Mouse (Mus musculus) lung, postnatal 0 days (tissue): ENCODE data around the gene Ppox. TPM values are rescaled to one million over a fixed set of nuclear protein-coding genes. Genes with fewer than 3 reads are reported as not detected.
"Not testable (repeated sequence)": the region's sequence is repeated elsewhere in the genome, so short reads cannot be mapped to it uniquely, and the experiment has no call there.

ENCODE experiments used
- ATAC-seq: fragments of 200-750 bp; cut with Nextera tagmentation; 2 replicates; pipeline ENCODE4 v1.8.0; 2017; ENCODE audit warnings: moderate library complexity
- DNase-seq: peaks from one replicate; pipeline ENCODE4 v3.0.0-alpha.2; 2016; ENCODE audit warnings: low spot score
- H3K27ac ChIP-seq: fragments of 300-500 bp; sonication (generic); 2 replicates; pipeline ENCODE4 v1.5.1; 2014; ENCODE audit warnings: antibody characterized with exemption, mild to moderate bottlenecking, low read length, mixed read lengths
- H3K27me3 ChIP-seq: fragments of 300-500 bp; sonication (generic); replicated peaks from 2 replicates; pipeline ENCODE4 v1.6.1; 2014; ENCODE audit warnings: low read length, mixed read lengths; ENCODE audit not compliant: insufficient read depth
- H3K36me3 ChIP-seq: fragments of 300-500 bp; sonication (generic); 2 replicates; pipeline ENCODE4 v1.6.1; 2014; ENCODE audit warnings: low read length, mixed read lengths; ENCODE audit not compliant: insufficient read depth
- H3K4me1 ChIP-seq: fragments of 300-500 bp; sonication (generic); 2 replicates; pipeline ENCODE4 v1.6.1; 2014; ENCODE audit warnings: antibody characterized with exemption, low read depth, low read length, mixed read lengths; ENCODE audit not compliant: insufficient read depth
- H3K4me2 ChIP-seq: fragments of 300-500 bp; sonication (generic); replicated peaks from 2 replicates; pipeline ENCODE4 v1.6.1; 2014; ENCODE audit warnings: low read depth, mild to moderate bottlenecking, low read length, moderate library complexity, mixed read lengths
- H3K4me3 ChIP-seq: fragments of 300-500 bp; sonication (generic); 2 replicates; pipeline ENCODE4 v1.5.1; 2014; ENCODE audit warnings: low read depth, low read length
- H3K9ac ChIP-seq: fragments of 300-500 bp; sonication (generic); replicated peaks from 2 replicates; pipeline ENCODE4 v1.6.1; 2014; ENCODE audit warnings: low read depth, mild to moderate bottlenecking
- H3K9me3 ChIP-seq: fragments of 300-500 bp; sonication (generic); 2 replicates; pipeline ENCODE4 v1.6.1; 2016; ENCODE audit warnings: low read length, mixed read lengths
- CTCF ChIP-seq: IDR thresholded peaks from 2 replicates; pipeline ENCODE4 v1.5.1; 2016; ENCODE audit warnings: antibody characterized with exemption, mild to moderate bottlenecking
- EP300 ChIP-seq: IDR thresholded peaks from 2 replicates; pipeline ENCODE4 v1.6.1; 2016; ENCODE audit warnings: antibody characterized with exemption, mild to moderate bottlenecking, control low read depth
- WGBS: fragments of 180-500 bp; shearing (Covaris S2); extraction: QIAGEN DNeasy Blood & Tissue Kit; methylation state at CpG from one replicate; pipeline ENCODE4 v1.1.7; 2014; 5-methylcytosine and 5-hydroxymethylcytosine counted together
- polyA plus RNA-seq: library from polyadenylated mRNA; unstranded; fragments of >200 nt; fragmentation: Nextera tagmentation; extraction: Ambion mirVana; gene quantifications from 2 replicates; pipeline ENCODE4 v1.2.1, GENCODE M21; 2015

Ppox gene
- polyA plus RNA-seq, 1 experiment from 2014 or later = 28.4 TPM

GRCm38 (mm10) chr1:171325571-171325970 lies 44.6 kb upstream of the Ppox start:
- Histone ChIP-seq H3K36me3 (no peaks in the 10 kb centered on the region), H3K9ac (no peak overlapping the region), H3K27ac (no peak overlapping the region), H3K9me3 (no peaks in the 10 kb centered on the region), H3K4me1 (peaks cover 7% of the 10 kb centered on the region; the same call in 1 of the 2 replicates), H3K27me3 (no peaks in the 10 kb centered on the region), H3K4me2 (no peak overlapping the region), H3K4me3 (no peak overlapping the region)
- TF ChIP-seq EP300 (no peak), CTCF (no peak)
- no peak for ATAC-seq
- WGBS = 81% methylated on average over 2 of the region's 2 CpGs
- no peak for DNase-seq

DNA sequence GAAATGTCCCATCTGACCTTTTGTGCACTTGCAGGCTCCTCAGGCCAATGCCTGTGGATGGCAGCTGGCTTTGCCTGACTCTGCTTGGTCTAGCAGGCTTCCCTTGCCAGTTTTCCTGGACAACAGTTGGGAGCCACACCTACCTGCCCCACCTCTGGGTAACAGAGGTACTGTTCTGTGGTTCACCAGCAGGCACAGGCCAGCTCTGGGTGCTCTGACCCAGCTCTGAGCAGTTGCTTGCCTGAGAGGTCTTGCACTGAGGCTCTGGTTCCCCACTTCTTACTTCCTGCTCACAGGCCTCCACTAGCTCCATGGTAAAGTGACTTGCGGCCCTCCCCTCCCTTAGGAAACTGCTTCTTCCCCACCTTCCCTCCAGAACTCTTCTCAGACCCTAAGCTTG lies 41.0 kb upstream of the Ppox start:
- ATAC-seq (peak; percentile 50), DNase-seq (peak; percentile 4)
- Histone ChIP-seq H3K27ac (no peak overlapping the region), H3K9me3 (no peaks in the 10 kb centered on the region), H3K27me3 (no peaks in the 10 kb centered on the region), H3K36me3 (no peaks in the 10 kb centered on the region), H3K4me1 (no peaks in the 10 kb centered on the region), H3K4me2 (no peak overlapping the region), H3K9ac (no peak overlapping the region), H3K4me3 (no peak overlapping the region)
- 56% methylated on average over 1 of the region's 1 CpGs for WGBS
- no peak for TF ChIP-seq CTCF
- TF ChIP-seq EP300 = no peak

DNA sequence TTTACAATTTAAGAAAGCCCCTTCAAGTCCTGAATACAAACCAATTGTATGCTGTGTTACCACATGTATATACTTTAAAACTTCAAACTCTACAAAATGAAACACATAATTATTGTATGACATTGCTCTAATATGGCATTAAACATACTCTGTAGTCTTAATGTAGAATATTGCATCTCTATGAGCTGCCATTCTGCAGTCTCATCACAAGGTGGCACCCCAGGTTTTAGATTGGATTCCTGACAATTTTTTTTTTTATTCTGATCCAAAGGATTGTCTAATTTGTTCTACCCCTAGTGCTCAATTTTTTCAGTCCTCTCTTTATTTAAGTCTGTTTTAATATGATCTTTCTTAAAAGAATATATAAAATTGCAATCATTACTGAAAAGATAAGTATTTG lies 40.4 kb upstream of the Ppox start:
- Histone ChIP-seq H3K4me3 (no peak overlapping the region), H3K4me2 (no peak overlapping the region), H3K27ac (no peak overlapping the region), H3K27me3 (no peaks in the 10 kb centered on the region), H3K9ac (no peak overlapping the region), H3K36me3 (no peaks in the 10 kb centered on the region), H3K9me3 (no peaks in the 10 kb centered on the region), H3K4me1 (no peaks in the 10 kb centered on the region)
- TF ChIP-seq CTCF = peak; percentile 78
- TF ChIP-seq EP300 = peak; percentile 10; the same call in 1 of the 2 replicates
- ATAC-seq = no peak
- peak; percentile 80 for DNase-seq

GRCm38 (mm10) chr1:171320151-171320550 lies 39.2 kb upstream of the Ppox start:
- no peak for TF ChIP-seq EP300
- no peak for TF ChIP-seq CTCF
- H3K4me1 ChIP-seq = no peaks in the 10 kb centered on the region
- ATAC-seq = no peak
- no peak for DNase-seq
- H3K4me3 ChIP-seq = no peak overlapping the region
- 24% methylated on average over 5 of the region's 5 CpGs for WGBS
- H3K36me3 ChIP-seq = no peaks in the 10 kb centered on the region
- no peaks in the 10 kb centered on the region for H3K27me3 ChIP-seq
- H3K9ac ChIP-seq = no peak overlapping the region
- H3K4me2 ChIP-seq = no peak overlapping the region; the same call in 1 of the 2 replicates
- H3K27ac ChIP-seq = no peak overlapping the region
- H3K9me3 ChIP-seq = no peaks in the 10 kb centered on the region

DNA sequence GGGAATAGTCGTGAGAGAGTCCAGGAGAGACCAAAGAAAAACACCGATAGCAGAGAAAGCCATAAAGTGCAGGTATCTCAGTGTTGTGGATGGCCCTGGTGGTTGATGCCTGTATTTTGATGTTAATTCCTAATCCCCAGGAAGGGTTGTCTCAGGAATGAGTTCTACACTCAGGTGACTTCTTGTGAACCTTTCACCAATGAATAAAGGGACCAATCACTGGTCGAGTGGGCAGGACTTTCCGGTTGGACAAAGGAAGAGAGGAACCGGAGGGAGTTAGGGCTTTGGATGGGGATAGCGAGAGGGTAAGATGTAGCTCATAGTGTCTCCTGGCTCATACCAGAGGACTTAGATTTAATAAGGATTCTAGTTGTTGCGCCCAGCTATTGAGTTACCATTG lies 38.8 kb upstream of the Ppox start:
- H3K27me3 ChIP-seq = no peaks in the 10 kb centered on the region
- no peaks in the 10 kb centered on the region for H3K9me3 ChIP-seq
- no peak overlapping the region; the same call in 1 of the 2 replicates for H3K4me2 ChIP-seq
- no peak overlapping the region for H3K27ac ChIP-seq
- TF ChIP-seq EP300 (no peak), CTCF (no peak)
- 15% methylated on average over 7 of the region's 7 CpGs for WGBS
- no peak for ATAC-seq
- no peak for DNase-seq
- no peaks in the 10 kb centered on the region for H3K4me1 ChIP-seq
- no peaks in the 10 kb centered on the region for H3K36me3 ChIP-seq
- no peak overlapping the region for H3K9ac ChIP-seq
- H3K4me3 ChIP-seq = no peak overlapping the region

GRCm38 (mm10) chr1:171309321-171309720 lies 28.3 kb upstream of the Ppox start:
- H3K4me2 ChIP-seq = no peak overlapping the region
- H3K4me3 ChIP-seq = no peak overlapping the region
- DNase-seq = peak; percentile 69
- H3K9me3 ChIP-seq = no peaks in the 10 kb centered on the region
- H3K27ac ChIP-seq = no peak overlapping the region
- ATAC-seq = no peak
- 48% methylated on average over 2 of the region's 2 CpGs for WGBS
- H3K4me1 ChIP-seq = no peaks in the 10 kb centered on the region
- H3K36me3 ChIP-seq = no peaks in the 10 kb centered on the region
- H3K27me3 ChIP-seq = no peaks in the 10 kb centered on the region
- 0 out of 2 replicates have a peak, but pooled peaks have one; percentile 27 for TF ChIP-seq EP300
- TF ChIP-seq CTCF = no peak
- no peak overlapping the region for H3K9ac ChIP-seq

DNA sequence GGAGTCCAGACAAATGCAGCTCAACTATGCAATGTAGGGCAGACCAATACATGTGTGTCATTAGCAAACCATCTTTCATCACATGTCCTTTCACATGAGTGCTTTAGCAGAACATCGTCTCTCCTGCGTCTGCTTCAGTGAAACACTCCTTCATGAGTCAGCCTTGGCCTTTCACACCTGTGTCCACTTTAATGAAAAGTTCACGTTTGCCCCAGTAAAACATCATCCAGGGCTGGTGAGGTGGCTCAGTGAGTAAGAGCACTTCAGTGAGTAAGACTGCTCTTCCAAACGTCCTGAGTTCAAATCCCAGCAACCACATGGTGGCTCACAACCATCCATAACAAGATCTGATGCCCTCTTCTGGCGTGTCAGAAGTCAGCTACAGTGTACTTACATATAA lies 25.2 kb upstream of the Ppox start:
- peak; percentile 3 for DNase-seq
- not testable (repeated sequence) for H3K36me3 ChIP-seq, H3K27me3 ChIP-seq, H3K9me3 ChIP-seq, H3K27ac ChIP-seq, H3K9ac ChIP-seq, H3K4me3 ChIP-seq, ATAC-seq, H3K4me2 ChIP-seq, H3K4me1 ChIP-seq
- 64% methylated on average over 5 of the region's 5 CpGs for WGBS
